Mouse (Mus musculus): ENCODE data around the gene Ttc28. TPM values are rescaled to one million over a fixed set of nuclear protein-coding genes. Genes with fewer than 3 reads are reported as not detected.

Ttc28 gene
- polyA plus RNA-seq, 1 experiment, result 6.7 TPM

DNA sequence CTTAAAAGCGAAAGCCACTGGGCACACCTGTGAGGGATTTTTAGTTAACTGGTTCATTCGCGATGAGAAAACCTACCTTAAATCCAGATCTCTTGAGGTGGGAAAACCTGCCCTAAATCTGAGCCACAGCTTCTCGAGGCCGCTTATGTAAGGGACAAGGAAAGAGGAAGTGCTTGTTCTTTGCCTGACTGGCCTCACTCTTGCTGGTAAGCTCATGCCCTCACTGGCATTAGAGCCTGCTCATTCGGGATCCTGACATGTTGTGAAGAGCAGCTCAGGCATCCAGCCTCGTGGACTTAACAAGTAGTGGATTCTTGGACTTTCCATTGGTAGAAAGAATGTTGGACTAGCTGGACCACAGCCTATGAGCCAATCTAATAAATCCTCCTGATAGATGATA, 422.1 kb downstream of the Ttc28 start:
- no peak overlapping the region for H3K4me3 ChIP-seq (replicated peaks)
- H3K9me3 ChIP-seq, result peaks cover 4% of the 10 kb centered on the region
- H3K4me1 ChIP-seq, result peaks cover 9% of the 10 kb centered on the region
- no peaks in the 10 kb centered on the region for H3K36me3 ChIP-seq (replicated peaks; ENCODE audit: low read length)
- peaks cover 28% of the 10 kb centered on the region for H3K27me3 ChIP-seq (replicated peaks)
- TF ChIP-seq GATA1 (IDR thresholded peaks at IDR 0.05; ENCODE audit: borderline replicate concordance, low read length), result no peak
- TF ChIP-seq FLI1 (IDR thresholded peaks at IDR 0.05; ENCODE audit: low read length), result no peak

DNA sequence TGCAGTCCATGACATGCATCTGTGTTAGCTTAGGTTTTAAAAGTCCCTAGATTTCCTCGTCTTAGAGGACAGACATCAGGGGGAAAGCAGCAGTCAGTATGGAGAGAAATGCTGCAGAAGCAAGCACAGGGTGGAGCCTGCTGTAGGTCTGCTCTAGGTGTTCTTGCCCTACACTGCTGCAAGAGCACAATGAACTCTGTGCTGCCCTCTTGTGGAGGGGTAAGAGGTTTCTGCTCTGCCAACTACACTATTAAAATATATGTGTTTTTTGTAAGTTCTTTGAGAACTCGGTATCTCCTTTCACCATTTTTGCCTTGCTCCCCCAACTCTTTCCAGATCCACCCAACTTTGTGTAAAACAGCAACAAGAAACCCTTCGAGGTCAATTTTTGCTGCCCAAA, 425.1 kb downstream of the Ttc28 start:
- Histone ChIP-seq H3K36me3 (replicated peaks; ENCODE audit: low read length) (no peaks in the 10 kb centered on the region), H3K4me3 (replicated peaks) (no peak overlapping the region), H3K9me3 (peaks cover 4% of the 10 kb centered on the region), H3K4me1 (peaks cover 9% of the 10 kb centered on the region), H3K27me3 (replicated peaks) (peaks cover 21% of the 10 kb centered on the region)
- TF ChIP-seq FLI1 (IDR thresholded peaks at IDR 0.05; ENCODE audit: low read length) (no peak), GATA1 (IDR thresholded peaks at IDR 0.05; ENCODE audit: borderline replicate concordance, low read length) (no peak)

DNA sequence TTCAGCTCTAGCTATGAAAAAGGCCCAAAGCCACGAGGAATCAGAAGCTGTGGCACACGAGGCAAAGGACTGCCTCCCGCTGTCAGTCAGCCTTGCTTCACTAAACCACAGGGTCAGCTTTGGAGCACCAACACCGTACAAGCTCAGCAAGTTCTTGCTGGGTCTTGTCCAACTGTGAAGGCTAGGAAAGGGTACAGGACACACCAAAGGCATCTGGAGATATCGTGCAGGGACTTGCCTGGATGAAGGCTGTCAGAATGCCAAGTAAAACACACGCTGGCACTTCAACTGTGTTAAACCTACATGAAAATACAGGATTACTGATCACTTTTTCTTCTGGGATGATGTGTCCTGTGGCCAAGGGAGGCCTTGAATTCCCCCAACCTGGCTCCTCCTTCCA, 430.6 kb downstream of the Ttc28 start:
- Histone ChIP-seq H3K27me3 (replicated peaks) (peaks cover 10% of the 10 kb centered on the region), H3K4me3 (replicated peaks) (no peak overlapping the region), H3K9me3 (peaks cover 30% of the 10 kb centered on the region), H3K36me3 (replicated peaks; ENCODE audit: low read length) (no peaks in the 10 kb centered on the region), H3K4me1 (peaks cover 9% of the 10 kb centered on the region)
- TF ChIP-seq GATA1 (IDR thresholded peaks at IDR 0.05; ENCODE audit: borderline replicate concordance, low read length), result no peak
- TF ChIP-seq FLI1 (IDR thresholded peaks at IDR 0.05; ENCODE audit: low read length), result no peak

DNA sequence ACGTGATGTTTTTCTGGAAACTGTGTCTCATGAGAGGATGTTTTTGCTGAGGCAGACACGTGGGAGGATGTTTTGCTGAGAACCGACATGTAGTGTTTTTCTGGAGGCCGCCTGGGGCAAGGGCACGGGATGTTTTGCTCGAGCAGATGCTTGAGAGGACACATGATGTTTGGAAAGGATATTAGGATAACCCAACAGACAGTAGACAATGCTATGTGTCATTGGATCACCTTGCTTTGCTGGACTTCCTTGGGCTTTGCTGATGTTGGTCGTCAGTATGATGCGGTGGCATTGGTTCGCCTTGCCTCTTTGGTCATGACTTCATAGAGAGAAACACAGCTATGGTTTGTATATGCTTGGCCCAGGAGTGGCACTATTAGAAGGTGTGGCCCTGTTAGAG, 434.2 kb downstream of the Ttc28 start:
- Histone ChIP-seq H3K4me3 (replicated peaks) (no peak overlapping the region), H3K9me3 (peaks cover 29% of the 10 kb centered on the region), H3K27me3 (replicated peaks) (peaks cover 15% of the 10 kb centered on the region), H3K4me1 (peaks cover 9% of the 10 kb centered on the region), H3K36me3 (replicated peaks; ENCODE audit: low read length) (no peaks in the 10 kb centered on the region)
- TF ChIP-seq FLI1 (IDR thresholded peaks at IDR 0.05; ENCODE audit: low read length) (no peak), GATA1 (IDR thresholded peaks at IDR 0.05; ENCODE audit: borderline replicate concordance, low read length) (no peak)

DNA sequence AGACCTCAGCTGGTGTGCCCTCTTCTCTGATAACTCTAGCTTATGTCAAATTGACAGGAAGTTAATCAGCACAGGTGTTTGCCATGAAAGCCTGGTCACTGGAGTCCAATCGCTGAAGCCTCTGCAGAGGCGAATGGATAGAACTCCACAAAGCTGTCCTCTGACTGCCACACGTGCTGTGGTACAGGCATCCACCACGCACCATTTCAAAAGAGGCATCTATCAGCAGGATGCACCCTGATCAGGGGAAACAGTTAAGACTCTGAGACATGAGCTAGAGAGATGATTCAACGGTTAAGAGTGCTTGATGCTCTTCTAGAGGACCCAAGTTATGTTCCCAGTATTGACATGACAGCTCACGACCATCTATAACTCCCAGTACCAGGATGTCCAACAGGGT, 435.5 kb downstream of the Ttc28 start:
- H3K9me3 ChIP-seq, result peaks cover 29% of the 10 kb centered on the region
- no peak for TF ChIP-seq FLI1 (IDR thresholded peaks at IDR 0.05; ENCODE audit: low read length)
- TF ChIP-seq GATA1 (IDR thresholded peaks at IDR 0.05; ENCODE audit: borderline replicate concordance, low read length), result no peak
- H3K27me3 ChIP-seq (replicated peaks), result peaks cover 14% of the 10 kb centered on the region
- no peaks in the 10 kb centered on the region for H3K36me3 ChIP-seq (replicated peaks; ENCODE audit: low read length)
- peaks cover 9% of the 10 kb centered on the region for H3K4me1 ChIP-seq
- no peak overlapping the region for H3K4me3 ChIP-seq (replicated peaks)

DNA sequence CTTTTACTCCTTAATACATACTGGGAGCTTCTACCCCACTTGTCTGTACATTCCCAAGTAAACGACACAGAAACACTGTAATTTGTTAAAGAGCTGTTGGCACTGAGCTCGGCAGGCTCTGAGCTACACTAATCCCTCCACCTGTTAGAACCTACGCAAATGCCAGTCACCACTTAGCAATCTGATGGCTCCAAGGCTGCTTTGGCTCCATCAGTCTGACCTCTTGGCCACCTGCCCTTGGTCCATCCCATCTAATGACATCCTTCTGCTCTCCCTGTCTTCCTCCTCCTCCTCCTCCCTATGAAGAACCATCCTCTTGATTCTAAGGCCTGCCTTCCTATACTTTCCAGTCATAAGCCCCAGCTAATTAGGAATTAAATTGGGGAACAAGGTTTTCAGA, 437.9 kb downstream of the Ttc28 start:
- H3K9me3 ChIP-seq, result peaks cover 19% of the 10 kb centered on the region
- no peak for TF ChIP-seq FLI1 (IDR thresholded peaks at IDR 0.05; ENCODE audit: low read length)
- TF ChIP-seq GATA1 (IDR thresholded peaks at IDR 0.05; ENCODE audit: borderline replicate concordance, low read length), result no peak

DNA sequence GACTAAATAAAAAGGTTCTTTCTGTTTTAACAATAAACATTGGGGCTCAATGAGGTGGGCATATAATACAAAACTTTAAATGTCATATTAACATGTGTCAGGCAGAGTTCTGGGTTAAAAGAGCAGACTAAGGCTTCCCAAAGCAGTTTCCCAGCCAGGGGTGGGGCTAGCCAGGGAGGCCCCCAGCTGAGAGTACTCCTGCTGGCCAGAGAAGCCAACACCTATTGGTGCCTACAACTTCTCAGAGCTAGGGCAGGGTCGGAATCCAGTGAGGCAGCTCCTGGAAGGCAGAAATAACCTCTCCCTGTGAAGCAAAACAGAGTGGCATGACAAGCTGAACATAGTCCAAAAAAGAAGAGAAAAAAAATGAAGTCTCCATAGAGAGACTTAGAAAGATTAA, 439.3 kb downstream of the Ttc28 start:
- H3K36me3 ChIP-seq (replicated peaks; ENCODE audit: low read length), result no peaks in the 10 kb centered on the region
- H3K27me3 ChIP-seq (replicated peaks), result peaks cover 15% of the 10 kb centered on the region
- peaks cover 9% of the 10 kb centered on the region for H3K4me1 ChIP-seq
- TF ChIP-seq GATA1 (IDR thresholded peaks at IDR 0.05; ENCODE audit: borderline replicate concordance, low read length) (no peak), FLI1 (IDR thresholded peaks at IDR 0.05; ENCODE audit: low read length) (no peak)
- peaks cover 6% of the 10 kb centered on the region for H3K9me3 ChIP-seq
- H3K4me3 ChIP-seq (replicated peaks), result no peak overlapping the region

More for the DNA sequence above, 437.9 kb downstream of the Ttc28 start:
- Histone ChIP-seq H3K4me1 (peaks cover 9% of the 10 kb centered on the region), H3K27me3 (replicated peaks) (peaks cover 10% of the 10 kb centered on the region), H3K4me3 (replicated peaks) (no peak overlapping the region), H3K36me3 (replicated peaks; ENCODE audit: low read length) (no peaks in the 10 kb centered on the region)

DNA sequence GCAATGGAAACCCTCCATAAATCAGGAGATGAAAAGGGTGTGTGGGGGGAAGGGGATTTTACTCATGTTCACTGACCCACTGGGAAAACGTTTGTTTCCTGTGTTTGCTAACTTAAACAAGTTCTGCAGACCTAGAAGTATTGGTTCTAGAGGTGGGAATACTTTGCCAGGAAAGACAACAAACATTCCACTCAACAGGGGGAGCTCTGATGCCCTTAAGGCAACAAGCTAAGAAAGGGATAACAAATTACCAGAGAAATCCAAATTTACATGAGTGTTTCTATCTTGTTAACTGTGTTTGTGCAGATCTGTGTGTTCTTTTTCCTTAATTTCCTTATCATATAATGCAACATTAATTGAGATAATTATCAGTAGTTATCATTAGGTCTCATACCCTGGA, 446.2 kb downstream of the Ttc28 start:
- Histone ChIP-seq H3K4me1 (peaks cover 10% of the 10 kb centered on the region), H3K4me3 (replicated peaks) (no peak overlapping the region), H3K9me3 (peaks cover 8% of the 10 kb centered on the region), H3K27me3 (replicated peaks) (peaks cover 19% of the 10 kb centered on the region), H3K36me3 (replicated peaks; ENCODE audit: low read length) (no peaks in the 10 kb centered on the region)
- TF ChIP-seq FLI1 (IDR thresholded peaks at IDR 0.05; ENCODE audit: low read length) (no peak), GATA1 (IDR thresholded peaks at IDR 0.05; ENCODE audit: borderline replicate concordance, low read length) (no peak)

DNA sequence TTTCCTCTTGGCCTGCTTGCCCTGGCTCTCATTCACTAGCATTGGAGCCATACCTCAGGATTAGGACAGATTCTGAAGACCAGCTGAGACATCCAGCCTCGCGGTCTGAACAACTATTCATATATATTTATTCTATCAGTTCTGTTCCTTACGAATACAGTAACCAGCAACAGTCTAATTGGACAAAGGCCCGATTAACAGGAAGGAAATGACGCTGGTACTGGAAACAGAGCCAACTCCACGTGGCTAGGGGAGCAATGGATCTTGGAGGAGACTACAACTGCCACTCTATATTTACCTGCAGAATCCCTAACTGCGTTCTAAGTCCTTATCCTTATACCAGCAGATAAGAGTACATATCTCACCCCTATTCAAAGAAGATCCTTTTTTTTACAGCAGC, 447.8 kb downstream of the Ttc28 start:
- TF ChIP-seq FLI1 (IDR thresholded peaks at IDR 0.05; ENCODE audit: low read length) (no peak), GATA1 (IDR thresholded peaks at IDR 0.05; ENCODE audit: borderline replicate concordance, low read length) (no peak)
- Histone ChIP-seq H3K27me3 (replicated peaks) (peaks cover 19% of the 10 kb centered on the region), H3K4me1 (peaks cover 21% of the 10 kb centered on the region), H3K9me3 (peaks cover 8% of the 10 kb centered on the region), H3K36me3 (replicated peaks; ENCODE audit: low read length) (no peaks in the 10 kb centered on the region), H3K4me3 (replicated peaks) (no peak overlapping the region)

DNA sequence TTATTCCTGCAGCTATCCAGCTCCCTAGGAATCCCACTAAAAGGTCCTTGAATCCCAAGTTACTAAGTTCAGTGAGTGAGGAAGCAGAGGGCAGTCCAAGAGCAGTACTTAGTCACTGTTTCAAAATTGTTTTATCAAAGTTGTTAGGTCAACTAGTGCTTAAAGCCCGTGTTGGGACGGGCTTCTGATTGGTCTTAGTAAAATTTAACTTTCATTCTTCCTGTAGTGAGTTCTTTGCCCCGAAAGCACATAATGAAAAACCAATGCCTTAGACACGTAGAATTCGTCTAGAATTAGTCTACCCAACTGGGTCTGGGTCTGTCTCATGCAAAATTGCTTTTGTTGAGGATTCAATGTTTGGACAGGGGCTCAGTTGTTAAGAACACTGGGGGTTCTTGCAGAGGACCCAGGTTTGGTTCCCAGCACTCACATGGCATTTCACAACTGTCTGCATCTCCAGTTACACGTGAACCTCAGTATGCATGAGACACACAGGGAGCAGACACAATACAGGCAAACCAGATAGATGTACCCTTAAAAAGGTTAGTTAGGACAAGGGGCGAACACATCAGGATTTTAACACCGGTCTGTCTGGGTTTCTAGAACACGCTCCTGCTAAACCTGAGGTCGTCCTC, 450.3 kb downstream of the Ttc28 start:
- Histone ChIP-seq H3K27me3 (replicated peaks) (peaks cover 4% of the 10 kb centered on the region), H3K4me3 (replicated peaks) (peak overlapping the region; percentile 98), H3K36me3 (replicated peaks; ENCODE audit: low read length) (peaks cover 19% of the 10 kb centered on the region), H3K9me3 (peaks cover 8% of the 10 kb centered on the region), H3K4me1 (peaks cover 44% of the 10 kb centered on the region)
- TF ChIP-seq FLI1 (IDR thresholded peaks at IDR 0.05; ENCODE audit: low read length), result no peak
- no peak for TF ChIP-seq GATA1 (IDR thresholded peaks at IDR 0.05; ENCODE audit: borderline replicate concordance, low read length)
